Mouse (Mus musculus): Measurements from ENCODE around the gene Col25a1.

Col25a1 gene

GRCm38 (mm10) chr3:130576683-130577082, 445.4 kb downstream of the Col25a1 start:
- no peak for DNase-seq (ENCODE audit: low spot score)

GRCm38 (mm10) chr3:130579501-130579900, 448.2 kb downstream of the Col25a1 start:
- peak; percentile 10 for DNase-seq (ENCODE audit: low spot score)

- DNase-seq (ENCODE audit: low spot score) = no peak
These were observed 450.3 kb downstream of the Col25a1 start for GRCm38 (mm10) chr3:130581577-130581976.

- DNase-seq (ENCODE audit: low spot score) = no peak
These were observed 451.8 kb downstream of the Col25a1 start for GRCm38 (mm10) chr3:130582903-130583664.

GRCm38 (mm10) chr3:130584007-130584406, 452.7 kb downstream of the Col25a1 start:
- DNase-seq (ENCODE audit: low spot score) = no peak

- no peak for DNase-seq (ENCODE audit: low spot score)
These were observed 463.7 kb downstream of the Col25a1 start for GRCm38 (mm10) chr3:130595050-130595449.

- DNase-seq (ENCODE audit: low spot score) = no peak
These were observed 470.2 kb downstream of the Col25a1 start for GRCm38 (mm10) chr3:130601491-130601890.

GRCm38 (mm10) chr3:130607924-130608323, 476.6 kb downstream of the Col25a1 start:
- DNase-seq (ENCODE audit: low spot score) = peak; percentile 5

GRCm38 (mm10) chr3:130614444-130614843, 483.1 kb downstream of the Col25a1 start:
- no peak for DNase-seq (ENCODE audit: low spot score)

GRCm38 (mm10) chr3:130615625-130616024, 484.3 kb downstream of the Col25a1 start:
- DNase-seq (ENCODE audit: low spot score) = no peak

GRCm38 (mm10) chr3:130617439-130617898, 486.2 kb downstream of the Col25a1 start, which contains the start of gene Etnppl:
Gene Etnppl, plus strand, starts transcription at chr3:130617448.
- DNase-seq (ENCODE audit: low spot score) = no peak

GRCm38 (mm10) chr3:130620517-130621146, 489.3 kb downstream of the Col25a1 start:
- DNase-seq (ENCODE audit: low spot score) = no peak

- DNase-seq (ENCODE audit: low spot score) = no peak
These were observed 497.1 kb downstream of the Col25a1 start for GRCm38 (mm10) chr3:130628358-130628757.

GRCm38 (mm10) chr3:130633859-130634258, 502.6 kb downstream of the Col25a1 start:
- DNase-seq (ENCODE audit: low spot score) = peak; percentile 25

GRCm38 (mm10) chr3:130646110-130646810, 515.0 kb downstream of the Col25a1 start:
- DNase-seq (ENCODE audit: low spot score) = no peak

Measured in lung, postnatal 25 days (tissue).